Mouse (Mus musculus) megakaryocyte-erythroid progenitor cell, adult 5-6 weeks (primary cell): ENCODE measurements around the gene Snap47. TPM values are rescaled to one million over a fixed set of nuclear protein-coding genes. Genes with fewer than 3 reads are reported as not detected.

Source experiments
- ATAC-seq: replicated peaks from 2 replicates; pipeline ENCODE4 v1.8.0; 2016; ENCODE audit warnings: mild to moderate bottlenecking, inconsistent platforms; ENCODE audit not compliant: severe bottlenecking, poor library complexity, low FRiP score, low TSS enrichment
- total RNA-seq, 2 experiments: library from RNA; stranded (forward) in 1 of 2; stranded (reverse) in 1 of 2; fragments of 200-1000, 215-1000 nt in 1 of 2; fragments of >200 nt in 1 of 2; fragmentation: Nextera tagmentation in 1 of 2; gene quantifications; 2 replicates each; pipeline ENCODE4 v1.2.3; 2014 to 2017

Snap47 gene
- 8.7 and 11.5 TPM in 2 replicates for total RNA-seq (2014; fragmentation: Nextera tagmentation)
- 9.0 and 9.6 TPM in 2 replicates for total RNA-seq (2017)

GRCm38 (mm10) chr11:59451086-59451485, at the start of gene Snap47:
Gene Snap47 (minus strand): TSS chr11:59451186.
- ATAC-seq: no peak

GRCm38 (mm10) chr11:59497747-59498146, 46.8 kb upstream of the Snap47 start:
- no peak for ATAC-seq

GRCm38 (mm10) chr11:59496672-59497310, 45.8 kb upstream of the Snap47 start:
- no peak for ATAC-seq

GRCm38 (mm10) chr11:59486222-59486621, 35.2 kb upstream of the Snap47 start:
- no peak for ATAC-seq

GRCm38 (mm10) chr11:59485641-59486040, 34.7 kb upstream of the Snap47 start:
- ATAC-seq: no peak

GRCm38 (mm10) chr11:59483212-59483611, 32.2 kb upstream of the Snap47 start:
- ATAC-seq: no peak

GRCm38 (mm10) chr11:59477240-59477639, 26.3 kb upstream of the Snap47 start:
- no peak for ATAC-seq

GRCm38 (mm10) chr11:59472326-59472677, 21.3 kb upstream of the Snap47 start, which contains the start of gene Zfp867:
Gene Zfp867 (minus strand): TSS chr11:59472474.
- ATAC-seq: peak; percentile 93

- ATAC-seq: peak; percentile 62
These were observed 20.7 kb upstream of the Snap47 start for GRCm38 (mm10) chr11:59471413-59472325.

- ATAC-seq: no peak
These were observed 9.5 kb upstream of the Snap47 start for GRCm38 (mm10) chr11:59460459-59460858.

- no peak for ATAC-seq
These were observed 8.0 kb upstream of the Snap47 start for GRCm38 (mm10) chr11:59458973-59459372.

- no peak for ATAC-seq
These were observed 5.9 kb upstream of the Snap47 start for GRCm38 (mm10) chr11:59456891-59457290.

- no peak for ATAC-seq
These were observed 5.4 kb upstream of the Snap47 start for GRCm38 (mm10) chr11:59456346-59456745.

GRCm38 (mm10) chr11:59450230-59450771, 685 bp downstream of the Snap47 start:
- ATAC-seq: peak; percentile 62

- ATAC-seq: peak; percentile 86
These were observed 1.2 kb downstream of the Snap47 start, which contains the start of gene Jmjd4 for GRCm38 (mm10) chr11:59449741-59450229. Gene Jmjd4 (plus strand): TSS chr11:59450045.

- ATAC-seq: no peak
These were observed 7.9 kb downstream of the Snap47 start for GRCm38 (mm10) chr11:59443102-59443501.

- no peak; the same call in 1 of the 2 replicates for ATAC-seq
These were observed 13.0 kb downstream of the Snap47 start for GRCm38 (mm10) chr11:59437954-59438353.

- no peak for ATAC-seq
These were observed 18.7 kb downstream of the Snap47 start for GRCm38 (mm10) chr11:59432261-59432660.

GRCm38 (mm10) chr11:59429959-59430358, 21.0 kb downstream of the Snap47 start:
- no peak for ATAC-seq

- no peak for ATAC-seq
These were observed 22.8 kb downstream of the Snap47 start for GRCm38 (mm10) chr11:59428057-59428660.
